Mouse (Mus musculus) neural tube, embryonic 12.5 days (tissue): ENCODE results near the gene Mtf1. TPM values are rescaled to one million over a fixed set of nuclear protein-coding genes. Genes with fewer than 3 reads are reported as not detected.

Experiments
- ATAC-seq: fragments of 200-750 bp; cut with Nextera tagmentation; 2 replicates; pipeline ENCODE4 v1.8.0; 2017; ENCODE audit warnings: low read depth, mild to moderate bottlenecking, moderate TSS enrichment, moderate library complexity; ENCODE audit not compliant: low FRiP score
- H3K27ac ChIP-seq: fragments of 300-500 bp; sonication (generic); 2 replicates; pipeline ENCODE4 v1.5.1; 2016
- H3K27me3 ChIP-seq: fragments of 300-500 bp; sonication (generic); replicated peaks from 2 replicates; pipeline ENCODE4 v1.6.1; 2016; ENCODE audit warnings: mild to moderate bottlenecking
- H3K36me3 ChIP-seq: fragments of 300-500 bp; sonication (generic); 2 replicates; pipeline ENCODE4 v1.6.1; 2016; ENCODE audit warnings: mild to moderate bottlenecking
- H3K4me1 ChIP-seq: fragments of 300-500 bp; sonication (generic); 2 replicates; pipeline ENCODE4 v1.6.1; 2016
- H3K4me2 ChIP-seq: fragments of 300-500 bp; sonication (generic); replicated peaks from 2 replicates; pipeline ENCODE4 v1.6.1; 2016; ENCODE audit warnings: mild to moderate bottlenecking
- H3K4me3 ChIP-seq: fragments of 300-500 bp; sonication (generic); 2 replicates; pipeline ENCODE4 v1.5.1; 2016
- H3K9ac ChIP-seq: fragments of 300-500 bp; sonication (generic); 2 replicates; pipeline ENCODE4 v1.6.1; 2016; ENCODE audit warnings: mild to moderate bottlenecking
- H3K9me3 ChIP-seq: fragments of 300-500 bp; sonication (generic); 2 replicates; pipeline ENCODE4 v1.6.1; 2016; ENCODE audit warnings: mild to moderate bottlenecking
- WGBS: fragments of 180-500 bp; shearing (Covaris S2); methylation state at CpG from one replicate; pipeline ENCODE4 v1.1.7; 2016; 5-methylcytosine and 5-hydroxymethylcytosine counted together
- polyA plus RNA-seq: library from polyadenylated mRNA; unstranded; fragments of >200 nt; fragmentation: Nextera tagmentation; extraction: Ambion mirVana; gene quantifications from 2 replicates; pipeline ENCODE4 v1.2.1, GENCODE M21; 2016

Gene Mtf1
- polyA plus RNA-seq, 1 experiment from 2014 or later: 14.2 TPM

- peak overlapping the region; percentile 71 for H3K4me2 ChIP-seq
- H3K36me3 ChIP-seq: no peaks in the 10 kb centered on the region
- peak overlapping the region; percentile 55 for H3K9ac ChIP-seq
- peaks cover 21% of the 10 kb centered on the region for H3K4me1 ChIP-seq
- peaks cover 53% of the 10 kb centered on the region for H3K27me3 ChIP-seq
- peak overlapping the region; percentile 49 for H3K4me3 ChIP-seq
- peak overlapping the region; percentile 53; the same call in 1 of the 2 replicates for H3K27ac ChIP-seq
- H3K9me3 ChIP-seq: no peaks in the 10 kb centered on the region; the same call in 1 of the 2 replicates
- under 1% methylated on average over 37 of the region's 37 CpGs for WGBS
- ATAC-seq: peak; percentile 97
Observed at GRCm38 (mm10) chr4:124881341-124881908, 79.5 kb downstream of the Mtf1 start.

DNA sequence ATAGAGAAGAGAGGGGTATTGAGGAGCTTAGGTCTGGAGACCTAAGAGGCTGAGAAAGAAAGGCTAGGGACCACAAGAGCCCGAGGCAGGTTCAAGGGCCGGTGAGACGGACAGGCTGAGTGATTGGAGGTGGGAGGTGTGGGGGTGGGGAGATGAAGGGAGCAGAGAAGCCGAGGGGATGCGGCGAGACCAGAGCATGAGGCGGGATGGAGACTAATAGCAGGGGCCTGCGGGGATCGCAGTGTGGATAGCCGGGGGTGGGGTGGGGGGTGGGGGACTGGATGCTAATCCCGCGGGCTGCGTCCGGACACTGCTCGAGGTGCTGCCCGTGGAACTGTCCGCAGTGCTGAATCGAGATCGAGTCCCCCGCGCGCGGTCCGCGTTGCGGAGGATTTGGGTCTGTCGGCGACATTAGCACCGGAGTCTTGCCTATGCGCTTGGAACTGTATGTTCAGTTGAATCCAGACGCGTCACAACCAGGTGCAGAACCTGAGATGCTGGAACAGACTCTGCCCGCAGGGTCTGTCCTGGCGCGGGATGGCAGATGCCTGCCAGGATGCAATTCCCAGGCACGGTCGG lies 80.3 kb downstream of the Mtf1 start:
- peak; percentile 43 for ATAC-seq
- Histone ChIP-seq H3K9ac (peak overlapping the region; percentile 55), H3K4me3 (peak overlapping the region; percentile 49), H3K4me1 (peaks cover 21% of the 10 kb centered on the region), H3K36me3 (no peaks in the 10 kb centered on the region), H3K27ac (no peak overlapping the region), H3K27me3 (peaks cover 55% of the 10 kb centered on the region), H3K4me2 (peak overlapping the region; percentile 71), H3K9me3 (no peaks in the 10 kb centered on the region; the same call in 1 of the 2 replicates)
- 1% methylated on average over 37 of the region's 37 CpGs for WGBS

DNA sequence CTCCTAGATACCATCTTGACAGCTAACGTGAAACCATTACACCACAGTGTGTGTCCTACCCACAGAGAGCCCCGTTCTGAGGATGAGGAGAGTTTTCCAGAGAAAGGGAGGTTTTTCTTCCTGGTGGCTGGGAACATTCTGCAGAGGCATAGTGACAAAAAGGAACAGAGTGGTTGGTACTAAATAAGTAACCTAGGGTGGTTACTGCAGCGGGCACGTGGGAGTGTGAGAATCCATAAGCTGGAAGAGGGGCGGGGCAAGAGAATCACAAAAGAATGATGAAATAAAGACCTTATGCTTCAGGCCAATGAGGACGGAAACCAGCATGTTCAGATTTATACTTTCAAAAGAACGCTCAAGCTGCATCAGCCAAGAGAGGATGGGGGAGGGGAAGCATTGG lies 86.8 kb downstream of the Mtf1 start:
- no peak overlapping the region for H3K9ac ChIP-seq
- WGBS: 70% methylated on average over 7 of the region's 7 CpGs
- ATAC-seq: no peak
- H3K4me2 ChIP-seq: no peak overlapping the region
- peaks cover 44% of the 10 kb centered on the region for H3K27me3 ChIP-seq
- no peaks in the 10 kb centered on the region for H3K36me3 ChIP-seq
- H3K4me3 ChIP-seq: no peak overlapping the region
- no peak overlapping the region for H3K27ac ChIP-seq
- H3K9me3 ChIP-seq: no peaks in the 10 kb centered on the region
- H3K4me1 ChIP-seq: no peaks in the 10 kb centered on the region

GRCm38 (mm10) chr4:124889935-124890334 lies 88.0 kb downstream of the Mtf1 start:
- Histone ChIP-seq H3K27ac (no peak overlapping the region), H3K36me3 (no peaks in the 10 kb centered on the region), H3K9me3 (no peaks in the 10 kb centered on the region), H3K4me3 (no peak overlapping the region), H3K4me1 (peaks cover 9% of the 10 kb centered on the region), H3K4me2 (no peak overlapping the region), H3K27me3 (peaks cover 47% of the 10 kb centered on the region), H3K9ac (no peak overlapping the region)
- WGBS: 88% methylated on average over 2 of the region's 2 CpGs
- ATAC-seq: no peak

DNA sequence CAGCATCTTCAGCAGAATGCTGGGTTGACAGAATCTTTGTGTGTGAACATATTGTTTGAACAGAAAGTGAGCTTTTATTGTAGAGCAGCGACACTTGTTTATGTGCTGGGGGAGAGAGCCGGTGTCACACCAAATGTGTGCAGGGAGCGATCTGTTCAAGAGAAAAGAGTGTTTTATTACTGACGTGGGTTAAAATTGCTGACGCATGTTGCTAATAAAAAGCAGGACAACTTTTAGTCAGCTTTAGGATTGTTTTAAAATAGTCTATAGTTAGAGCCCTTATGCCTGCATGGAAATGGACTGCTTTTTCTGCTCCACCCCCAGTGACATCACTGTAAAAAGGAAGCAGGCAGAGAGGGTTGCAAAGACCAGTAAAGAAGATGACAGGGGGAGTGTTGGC lies 88.9 kb downstream of the Mtf1 start:
- Histone ChIP-seq H3K27ac (no peak overlapping the region), H3K4me2 (no peak overlapping the region), H3K27me3 (peaks cover 50% of the 10 kb centered on the region), H3K9ac (no peak overlapping the region), H3K4me1 (peaks cover 13% of the 10 kb centered on the region), H3K36me3 (no peaks in the 10 kb centered on the region), H3K9me3 (no peaks in the 10 kb centered on the region), H3K4me3 (no peak overlapping the region)
- WGBS: 66% methylated on average over 5 of the region's 5 CpGs
- no peak for ATAC-seq

- no peaks in the 10 kb centered on the region for H3K9me3 ChIP-seq
- 22% methylated on average over 6 of the region's 6 CpGs for WGBS
- H3K36me3 ChIP-seq: no peaks in the 10 kb centered on the region
- peaks cover 51% of the 10 kb centered on the region for H3K27me3 ChIP-seq
- H3K4me3 ChIP-seq: no peak overlapping the region
- ATAC-seq: no peak
- no peak overlapping the region for H3K27ac ChIP-seq
- H3K4me1 ChIP-seq: peaks cover 19% of the 10 kb centered on the region
- no peak overlapping the region for H3K9ac ChIP-seq
- H3K4me2 ChIP-seq: peak overlapping the region; percentile 73
Observed at GRCm38 (mm10) chr4:124893769-124894168, 91.9 kb downstream of the Mtf1 start.

- peaks cover 54% of the 10 kb centered on the region for H3K27me3 ChIP-seq
- ATAC-seq: peak; percentile 67
Observed at GRCm38 (mm10) chr4:124894508-124895428, 92.9 kb downstream of the Mtf1 start.

DNA sequence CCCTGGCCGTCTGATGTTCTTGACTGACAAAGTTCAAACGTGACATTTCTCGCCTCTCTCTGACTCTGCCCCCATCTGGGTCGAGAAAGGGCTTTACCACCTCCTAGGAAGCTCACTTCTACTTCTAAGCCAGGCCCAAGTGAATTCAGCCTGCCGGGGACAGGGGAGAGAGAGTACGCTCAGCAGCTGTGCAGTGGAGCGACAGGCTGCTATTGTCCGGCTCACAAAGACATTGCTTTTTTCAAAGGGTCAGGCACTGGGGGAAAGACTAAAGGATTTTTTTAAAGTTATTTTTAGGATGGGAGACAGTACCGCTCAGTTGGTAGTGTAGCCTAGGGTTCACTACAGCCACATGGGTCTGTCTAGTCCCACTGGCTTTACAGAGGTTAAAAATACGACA lies 96.5 kb downstream of the Mtf1 start:
- Histone ChIP-seq H3K9ac (no peak overlapping the region), H3K27ac (no peak overlapping the region), H3K27me3 (peaks cover 35% of the 10 kb centered on the region), H3K9me3 (no peaks in the 10 kb centered on the region), H3K36me3 (no peaks in the 10 kb centered on the region), H3K4me3 (no peak overlapping the region), H3K4me2 (no peak overlapping the region), H3K4me1 (peaks cover 24% of the 10 kb centered on the region)
- no peak for ATAC-seq
- 18% methylated on average over 10 of the region's 10 CpGs for WGBS

More at GRCm38 (mm10) chr4:124894508-124895428, 92.9 kb downstream of the Mtf1 start:
- Histone ChIP-seq H3K4me2 (peak overlapping the region; percentile 73), H3K9me3 (no peaks in the 10 kb centered on the region), H3K27ac (no peak overlapping the region), H3K4me1 (peaks cover 23% of the 10 kb centered on the region), H3K36me3 (no peaks in the 10 kb centered on the region), H3K9ac (peak overlapping the region; percentile 48), H3K4me3 (peak overlapping the region; percentile 42)
- 1% methylated on average over 83 of the region's 83 CpGs for WGBS

Other genes starting within 250 kb of the Mtf1 start
- gene 3100002H09Rik, start 191.3 kb upstream of the Mtf1 start, polyA plus RNA-seq: 0.84 and 1.2 TPM in 2 replicates
- 25.2 and 25.8 TPM in 2 replicates for gene Pou3f1, start 145.3 kb upstream of the Mtf1 start, polyA plus RNA-seq
- gene Utp11, start 108.5 kb upstream of the Mtf1 start, polyA plus RNA-seq: 58.5 and 60.4 TPM in 2 replicates
- 1.6 and 3.6 TPM in 2 replicates for gene Fhl3, start 101.4 kb upstream of the Mtf1 start, polyA plus RNA-seq
- gene Sf3a3, start 87.3 kb upstream of the Mtf1 start, polyA plus RNA-seq: 157 and 162 TPM in 2 replicates
- 26.2 and 29.7 TPM in 2 replicates for gene Inpp5b, start 60.3 kb upstream of the Mtf1 start, polyA plus RNA-seq
- 56.4 and 56.5 TPM in 2 replicates for gene Yrdc, start 48.6 kb downstream of the Mtf1 start, polyA plus RNA-seq
- 71.6 and 77.6 TPM in 2 replicates for gene 1110065P20Rik, start 49.1 kb downstream of the Mtf1 start, polyA plus RNA-seq
- 8.2 and 10.3 TPM in 2 replicates for gene Maneal, start 60.1 kb downstream of the Mtf1 start, polyA plus RNA-seq
- gene Epha10, start 78.8 kb downstream of the Mtf1 start, polyA plus RNA-seq: 6.3 and 6.6 TPM in 2 replicates
- gene 9930104L06Rik, start 134.9 kb downstream of the Mtf1 start, polyA plus RNA-seq: 16.5 and 18.6 TPM in 2 replicates
- gene Cdca8, start 137.2 kb downstream of the Mtf1 start, polyA plus RNA-seq: 121 TPM in 2 replicates
- gene Rspo1, start 184.3 kb downstream of the Mtf1 start, polyA plus RNA-seq: 1.3 and 4.6 TPM in 2 replicates
- gene Gnl2, start 214.5 kb downstream of the Mtf1 start, polyA plus RNA-seq: 89.7 and 96.1 TPM in 2 replicates